Mouse (Mus musculus) small intestine, adult 2 months (tissue): ENCODE results near the gene Sptlc2.

Experiments used
- CTCF ChIP-seq: fragments of 200-500 bp; IDR thresholded peaks from 2 replicates; pipeline ENCODE4 v1.5.1; 2012; ENCODE audit warnings: low read depth, mild to moderate bottlenecking, control low read depth, inconsistent platforms, low read length, moderate library complexity, mixed read lengths; ENCODE audit not compliant: insufficient replicate concordance, insufficient read length; ENCODE audit errors: extremely low read depth
- POLR2A ChIP-seq: fragments of 200-500 bp; IDR thresholded peaks from 2 replicates; pipeline ENCODE4 v1.6.1; 2012; ENCODE audit warnings: low read depth, mild to moderate bottlenecking, control low read depth, inconsistent platforms, low read length, moderate library complexity

DNA sequence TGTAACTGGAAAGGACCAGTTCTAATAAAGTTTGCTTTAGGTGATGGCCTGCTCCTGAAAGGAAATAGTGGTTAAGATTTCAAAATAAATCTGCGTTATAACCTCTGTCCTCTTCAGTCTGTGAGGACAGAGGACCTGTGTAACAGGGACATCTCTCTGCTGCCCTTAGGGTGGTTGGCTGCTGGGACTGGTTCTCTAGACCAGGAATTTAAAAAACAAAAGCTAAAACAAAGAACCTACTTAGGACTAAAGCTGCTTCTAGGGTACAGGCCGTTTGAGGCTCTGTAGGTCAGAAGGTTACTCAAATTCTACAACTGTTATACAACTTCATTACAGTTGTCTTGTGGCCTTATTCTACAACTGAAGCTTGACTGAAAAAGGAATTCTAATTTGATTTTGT lies 75.1 kb downstream of the Sptlc2 start:
- TF ChIP-seq CTCF (no peak), POLR2A (no peak)
